Mouse (Mus musculus): ENCODE measurements around the gene Slc22a7. TPM values are rescaled to one million over a fixed set of nuclear protein-coding genes. Genes with fewer than 3 reads are reported as not detected.

Slc22a7 gene
- polyA plus RNA-seq, 1 experiment from 2014 or later, result 0.14 TPM

GRCm38 (mm10) chr17:46433627-46434026 lies 4.6 kb downstream of the Slc22a7 start:
- H3K4me1 ChIP-seq, result peaks cover 21% of the 10 kb centered on the region
- H3K9me3 ChIP-seq, result no peaks in the 10 kb centered on the region
- peaks cover 37% of the 10 kb centered on the region for H3K27me3 ChIP-seq
- no peaks in the 10 kb centered on the region for H3K36me3 ChIP-seq (replicated peaks)
- peak; percentile 48; the same call in 1 of the 2 replicates for ATAC-seq (ENCODE audit: low FRiP score)
- H3K27ac ChIP-seq, result no peak overlapping the region
- H3K9ac ChIP-seq, result 0 out of 2 replicates have a peak overlapping the region, but pooled peaks have one; percentile 33
- 0 out of 2 replicates have a peak overlapping the region, but pooled peaks have one; percentile 19 for H3K4me3 ChIP-seq (replicated peaks)
- 4% methylated on average over 17 of the region's 17 CpGs for WGBS
- peak overlapping the region; percentile 47 for H3K4me2 ChIP-seq

GRCm38 (mm10) chr17:46428761-46429414 lies 9.4 kb downstream of the Slc22a7 start, which contains the start of gene Crip3:
Gene Crip3 (plus strand): TSS chr17:46428926.
- peak within 1 kb of the TSS; percentile 47 for H3K4me2 ChIP-seq
- H3K27ac ChIP-seq, result no peak within 1 kb of the TSS
- 7% methylated on average over 18 of the region's 18 CpGs for WGBS
- ATAC-seq (ENCODE audit: low FRiP score), result no peak; the same call in 1 of the 2 replicates
- H3K4me1 ChIP-seq, result peaks cover 11% of the 10 kb centered on the region; the same call in 1 of the 2 replicates
- H3K27me3 ChIP-seq, result 0 out of 2 replicates have a peak, but pooled peaks cover 17% of the 10 kb centered on the region
- no peaks in the 10 kb centered on the region for H3K36me3 ChIP-seq (replicated peaks)
- no peaks in the 10 kb centered on the region for H3K9me3 ChIP-seq
- H3K4me3 ChIP-seq (replicated peaks), result peak within 1 kb of the TSS; percentile 18; the same call in 1 of the 2 replicates
- no peak within 1 kb of the TSS for H3K9ac ChIP-seq

GRCm38 (mm10) chr17:46426496-46426895 lies 11.8 kb downstream of the Slc22a7 start:
- no peak overlapping the region for H3K9ac ChIP-seq
- H3K4me2 ChIP-seq, result no peak overlapping the region
- no peak overlapping the region for H3K27ac ChIP-seq
- H3K4me1 ChIP-seq, result peaks cover 7% of the 10 kb centered on the region; the same call in 1 of the 2 replicates
- no peak for ATAC-seq (ENCODE audit: low FRiP score)
- H3K27me3 ChIP-seq, result 0 out of 2 replicates have a peak, but pooled peaks cover 7% of the 10 kb centered on the region
- no peak overlapping the region for H3K4me3 ChIP-seq (replicated peaks)
- no peaks in the 10 kb centered on the region for H3K9me3 ChIP-seq
- no peaks in the 10 kb centered on the region for H3K36me3 ChIP-seq (replicated peaks)

GRCm38 (mm10) chr17:46419717-46420116 lies 18.5 kb downstream of the Slc22a7 start:
- Histone ChIP-seq H3K4me2 (no peak overlapping the region), H3K36me3 (replicated peaks) (peaks cover 5% of the 10 kb centered on the region), H3K27me3 (no peaks in the 10 kb centered on the region), H3K4me1 (no peaks in the 10 kb centered on the region; the same call in 1 of the 2 replicates), H3K9me3 (no peaks in the 10 kb centered on the region), H3K9ac (no peak overlapping the region), H3K27ac (no peak overlapping the region), H3K4me3 (replicated peaks) (no peak overlapping the region)
- ATAC-seq (ENCODE audit: low FRiP score), result no peak

GRCm38 (mm10) chr17:46418628-46419027 lies 19.6 kb downstream of the Slc22a7 start:
- Histone ChIP-seq H3K9ac (no peak overlapping the region), H3K27ac (no peak overlapping the region)
- whole genome bisulfite sequencing, result 77% methylated on average over 5 of the region's 5 CpGs

GRCm38 (mm10) chr17:46408478-46408877 lies 29.8 kb downstream of the Slc22a7 start:
- Histone ChIP-seq H3K36me3 (replicated peaks) (peaks cover 65% of the 10 kb centered on the region), H3K4me2 (no peak overlapping the region), H3K4me1 (no peaks in the 10 kb centered on the region), H3K27ac (no peak overlapping the region), H3K4me3 (replicated peaks) (no peak overlapping the region), H3K9ac (no peak overlapping the region), H3K9me3 (no peaks in the 10 kb centered on the region), H3K27me3 (no peaks in the 10 kb centered on the region)
- ATAC-seq (ENCODE audit: low FRiP score), result no peak
- WGBS, result 36% methylated on average over 3 of the region's 3 CpGs

More at GRCm38 (mm10) chr17:46418628-46419027, 19.6 kb downstream of the Slc22a7 start:
- Histone ChIP-seq H3K36me3 (replicated peaks) (peaks cover 12% of the 10 kb centered on the region), H3K4me2 (no peak overlapping the region), H3K27me3 (no peaks in the 10 kb centered on the region), H3K4me1 (no peaks in the 10 kb centered on the region; the same call in 1 of the 2 replicates), H3K4me3 (replicated peaks) (no peak overlapping the region), H3K9me3 (no peaks in the 10 kb centered on the region)
- ATAC-seq (ENCODE audit: low FRiP score), result no peak

- Histone ChIP-seq H3K4me1 (no peaks in the 10 kb centered on the region), H3K36me3 (replicated peaks) (peaks cover 32% of the 10 kb centered on the region), H3K9ac (no peak overlapping the region), H3K9me3 (no peaks in the 10 kb centered on the region), H3K4me2 (no peak overlapping the region), H3K4me3 (replicated peaks) (no peak overlapping the region), H3K27ac (no peak overlapping the region), H3K27me3 (no peaks in the 10 kb centered on the region)
- 96% methylated on average over 1 of the region's 1 CpGs for WGBS
- ATAC-seq (ENCODE audit: low FRiP score), result no peak
Measured at GRCm38 (mm10) chr17:46394631-46395030, 43.6 kb downstream of the Slc22a7 start.

- 44% methylated on average over 2 of the region's 2 CpGs for WGBS
- H3K4me2 ChIP-seq, result no peak overlapping the region
- no peak overlapping the region for H3K4me3 ChIP-seq (replicated peaks)
- H3K36me3 ChIP-seq (replicated peaks), result peaks cover 32% of the 10 kb centered on the region
- H3K9me3 ChIP-seq, result no peaks in the 10 kb centered on the region
- no peak overlapping the region for H3K27ac ChIP-seq
- no peak for ATAC-seq (ENCODE audit: low FRiP score)
- H3K4me1 ChIP-seq, result no peaks in the 10 kb centered on the region
- no peak overlapping the region for H3K9ac ChIP-seq
- no peaks in the 10 kb centered on the region for H3K27me3 ChIP-seq
Measured at GRCm38 (mm10) chr17:46393012-46393411, 45.2 kb downstream of the Slc22a7 start.

GRCm38 (mm10) chr17:46388200-46388599 lies 50.1 kb downstream of the Slc22a7 start:
- H3K9ac ChIP-seq, result no peak overlapping the region
- ATAC-seq (ENCODE audit: low FRiP score), result no peak
- H3K36me3 ChIP-seq (replicated peaks), result peaks cover 19% of the 10 kb centered on the region
- no peak overlapping the region for H3K4me3 ChIP-seq (replicated peaks)
- 96% methylated on average over 3 of the region's 3 CpGs for WGBS
- H3K27me3 ChIP-seq, result no peaks in the 10 kb centered on the region
- H3K9me3 ChIP-seq, result no peaks in the 10 kb centered on the region
- H3K4me2 ChIP-seq, result no peak overlapping the region
- no peak overlapping the region for H3K27ac ChIP-seq
- H3K4me1 ChIP-seq, result peaks cover 17% of the 10 kb centered on the region

GRCm38 (mm10) chr17:46384061-46384801 lies 54.0 kb downstream of the Slc22a7 start:
- peak overlapping the region; percentile 95 for H3K9ac ChIP-seq
- H3K27ac ChIP-seq, result peak overlapping the region; percentile 92
- H3K36me3 ChIP-seq (replicated peaks), result peaks cover 13% of the 10 kb centered on the region
- peak overlapping the region; percentile 93 for H3K4me3 ChIP-seq (replicated peaks)
- H3K4me2 ChIP-seq, result peak overlapping the region; percentile 87
- ATAC-seq (ENCODE audit: low FRiP score), result peak; percentile 30
- WGBS, result 1% methylated on average over 62 of the region's 70 CpGs
- no peaks in the 10 kb centered on the region for H3K9me3 ChIP-seq
- no peaks in the 10 kb centered on the region for H3K27me3 ChIP-seq
- H3K4me1 ChIP-seq, result peaks cover 17% of the 10 kb centered on the region

- no peaks in the 10 kb centered on the region for H3K9me3 ChIP-seq
- peak within 1 kb of the TSS; percentile 93 for H3K4me3 ChIP-seq (replicated peaks)
- H3K4me1 ChIP-seq, result peaks cover 17% of the 10 kb centered on the region
- peak within 1 kb of the TSS; percentile 92 for H3K27ac ChIP-seq
- peak within 1 kb of the TSS; percentile 95 for H3K9ac ChIP-seq
- peak within 1 kb of the TSS; percentile 87 for H3K4me2 ChIP-seq
- no peaks in the 10 kb centered on the region for H3K27me3 ChIP-seq
- H3K36me3 ChIP-seq (replicated peaks), result peaks cover 6% of the 10 kb centered on the region
- ATAC-seq (ENCODE audit: low FRiP score), result peak; percentile 98
- WGBS, result under 1% methylated on average over 72 of the region's 105 CpGs
Measured at GRCm38 (mm10) chr17:46383294-46384060, 54.8 kb downstream of the Slc22a7 start, which contains the start of gene Zfp318. Gene Zfp318 (plus strand): TSS chr17:46383731.
